Mouse (Mus musculus): Measurements from ENCODE around the gene Akr7a5. TPM values are rescaled to one million over a fixed set of nuclear protein-coding genes. Genes with fewer than 3 reads are reported as not detected.
A peak's percentile ranks its signal among the peaks of the same experiment; 100 is the strongest.

Akr7a5 gene
- polyA plus RNA-seq (2016; fragmentation: Nextera tagmentation; extraction: Ambion mirVana): 60.1 and 72.5 TPM in 2 replicates

- under 1% methylated on average over 63 of the region's 63 CpGs for WGBS
These were observed at the start of gene Akr7a5, which contains the start of gene Pqlc2 for GRCm38 (mm10) chr4:139310171-139310898. TSS of gene Akr7a5 (plus strand) at chr4:139310744. TSS of gene Pqlc2 (minus strand) at chr4:139310708.

GRCm38 (mm10) chr4:139262981-139263380 is 47.6 kb upstream of the Akr7a5 start:
- no peaks in the 10 kb centered on the region for H3K9me3 ChIP-seq
- 93% methylated on average over 6 of the region's 6 CpGs for WGBS
- peaks cover 90% of the 10 kb centered on the region for H3K36me3 ChIP-seq
- no peaks in the 10 kb centered on the region for H3K27me3 ChIP-seq (ENCODE audit: insufficient read depth, poor library complexity, severe bottlenecking)
- no peak overlapping the region for H3K27ac ChIP-seq
- no peak for DNase-seq (ENCODE audit: low spot score)
- H3K4me1 ChIP-seq: peaks cover 26% of the 10 kb centered on the region
- H3K4me3 ChIP-seq: no peak overlapping the region

More at GRCm38 (mm10) chr4:139310171-139310898, at the start of gene Akr7a5, which contains the start of gene Pqlc2:
- peaks cover 13% of the 10 kb centered on the region for H3K36me3 ChIP-seq
- DNase-seq (ENCODE audit: low spot score): peak; percentile 96
- H3K4me1 ChIP-seq: peaks cover 32% of the 10 kb centered on the region
- H3K4me3 ChIP-seq: peak within 1 kb of the TSS; percentile 87
- H3K27me3 ChIP-seq (ENCODE audit: insufficient read depth, poor library complexity, severe bottlenecking): peaks cover 15% of the 10 kb centered on the region; the same call in 1 of the 2 replicates
- peak within 1 kb of the TSS; percentile 91 for H3K27ac ChIP-seq
- no peaks in the 10 kb centered on the region for H3K9me3 ChIP-seq

DNA sequence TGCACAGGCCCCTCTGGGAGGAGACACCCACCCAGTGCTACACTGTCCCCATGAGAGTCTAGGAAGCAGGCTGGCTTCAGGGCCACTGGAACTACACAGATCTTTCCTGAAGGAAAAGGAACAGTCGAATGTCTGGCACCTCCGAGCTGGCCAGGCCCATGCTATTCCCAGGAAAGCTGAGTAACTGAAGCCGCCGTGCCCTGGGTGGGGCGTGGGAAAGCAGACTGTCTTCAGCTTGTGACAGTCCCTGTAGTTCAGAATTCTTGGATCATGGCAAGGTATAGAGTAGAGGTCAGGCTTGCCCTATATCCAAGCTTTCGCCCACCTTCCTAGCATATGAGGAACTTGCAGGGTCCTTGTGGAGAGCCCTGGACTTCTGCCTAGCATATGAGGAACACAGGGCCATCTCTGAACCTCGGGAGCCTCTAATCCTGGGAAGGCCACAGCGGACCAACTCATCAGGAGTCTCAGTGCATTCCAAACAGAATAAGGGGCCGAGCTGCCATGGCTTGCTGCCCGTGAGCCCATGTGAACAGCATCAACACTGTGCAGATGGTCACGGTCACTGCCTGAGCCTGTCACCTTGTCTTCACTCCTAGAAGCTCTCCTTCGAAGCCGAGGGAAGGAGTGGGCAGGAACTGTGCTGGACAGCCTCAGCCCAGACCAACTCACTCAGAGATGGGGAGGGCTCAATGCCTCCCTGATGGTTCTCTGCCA is 44.6 kb upstream of the Akr7a5 start:
- H3K4me1 ChIP-seq: peaks cover 25% of the 10 kb centered on the region
- no peak overlapping the region for H3K4me3 ChIP-seq
- no peaks in the 10 kb centered on the region for H3K27me3 ChIP-seq (ENCODE audit: insufficient read depth, poor library complexity, severe bottlenecking)
- peaks cover 80% of the 10 kb centered on the region for H3K36me3 ChIP-seq
- 89% methylated on average over 13 of the region's 13 CpGs for WGBS
- DNase-seq (ENCODE audit: low spot score): no peak
- H3K9me3 ChIP-seq: no peaks in the 10 kb centered on the region
- peak overlapping the region; percentile 31; the same call in 1 of the 2 replicates for H3K27ac ChIP-seq

GRCm38 (mm10) chr4:139266500-139266865 is 44.1 kb upstream of the Akr7a5 start:
- Histone ChIP-seq H3K27ac (no peak overlapping the region), H3K4me1 (peaks cover 25% of the 10 kb centered on the region), H3K36me3 (peaks cover 74% of the 10 kb centered on the region), H3K9me3 (no peaks in the 10 kb centered on the region), H3K4me3 (no peak overlapping the region), H3K27me3 (ENCODE audit: insufficient read depth, poor library complexity, severe bottlenecking) (no peaks in the 10 kb centered on the region)
- WGBS: 81% methylated on average over 7 of the region's 7 CpGs
- no peak for DNase-seq (ENCODE audit: low spot score)

DNA sequence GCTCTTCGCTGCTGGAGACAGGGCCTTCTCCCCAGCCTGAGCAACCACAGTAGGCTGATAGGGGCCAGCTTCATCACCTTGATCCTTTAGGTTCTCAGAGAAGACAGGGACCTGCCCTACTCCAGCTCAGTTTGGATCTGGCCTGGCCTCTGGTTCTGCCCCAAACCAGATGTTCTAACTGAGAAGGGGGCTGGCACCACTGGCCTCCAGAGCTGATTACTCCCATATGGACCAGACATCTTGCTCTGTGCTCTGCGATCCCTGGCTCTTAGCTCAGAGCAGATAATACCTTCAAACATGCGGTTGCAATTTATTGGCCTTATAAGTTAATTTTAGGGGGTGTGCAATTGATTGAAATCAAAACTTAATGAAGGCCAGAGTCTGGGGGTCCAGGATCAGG is 43.2 kb upstream of the Akr7a5 start:
- Histone ChIP-seq H3K4me1 (peaks cover 31% of the 10 kb centered on the region), H3K9me3 (no peaks in the 10 kb centered on the region), H3K36me3 (peaks cover 72% of the 10 kb centered on the region), H3K4me3 (no peak overlapping the region), H3K27ac (0 out of 2 replicates have a peak overlapping the region, but pooled peaks have one; percentile 19), H3K27me3 (ENCODE audit: insufficient read depth, poor library complexity, severe bottlenecking) (no peaks in the 10 kb centered on the region)
- no peak for DNase-seq (ENCODE audit: low spot score)
- 75% methylated on average over 3 of the region's 3 CpGs for WGBS

GRCm38 (mm10) chr4:139268242-139268641 is 42.3 kb upstream of the Akr7a5 start:
- H3K36me3 ChIP-seq: peaks cover 72% of the 10 kb centered on the region

DNA sequence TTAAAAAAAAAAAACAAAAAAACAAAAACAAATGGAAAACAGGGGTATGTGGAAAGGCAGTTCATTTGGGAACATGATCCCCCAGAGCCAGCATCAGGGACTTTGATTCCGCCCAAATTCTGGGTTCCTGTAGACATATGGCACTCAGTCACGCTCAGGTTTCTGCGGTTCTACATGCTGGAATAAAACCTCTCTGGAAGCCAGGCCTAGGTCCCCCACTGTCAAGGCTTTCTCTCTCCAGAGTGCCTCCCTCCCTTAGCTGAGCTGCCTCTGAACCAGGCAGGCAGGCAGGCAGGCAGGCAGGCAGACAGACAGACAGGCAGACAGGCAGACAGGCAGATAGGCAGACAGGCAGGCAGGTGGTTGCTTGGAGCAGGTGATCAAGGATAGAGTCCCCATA is 40.4 kb upstream of the Akr7a5 start:
- H3K27ac ChIP-seq: no peak overlapping the region
- 90% methylated on average over 3 of the region's 3 CpGs for WGBS
- no peak for DNase-seq (ENCODE audit: low spot score)
- no peak overlapping the region for H3K4me3 ChIP-seq
- peaks cover 71% of the 10 kb centered on the region for H3K36me3 ChIP-seq
- peaks cover 35% of the 10 kb centered on the region for H3K4me1 ChIP-seq
- H3K9me3 ChIP-seq: no peaks in the 10 kb centered on the region
- no peaks in the 10 kb centered on the region for H3K27me3 ChIP-seq (ENCODE audit: insufficient read depth, poor library complexity, severe bottlenecking)

More at GRCm38 (mm10) chr4:139268242-139268641, 42.3 kb upstream of the Akr7a5 start:
- no peak overlapping the region for H3K4me3 ChIP-seq
- DNase-seq (ENCODE audit: low spot score): no peak
- H3K4me1 ChIP-seq: peaks cover 35% of the 10 kb centered on the region
- no peaks in the 10 kb centered on the region for H3K27me3 ChIP-seq (ENCODE audit: insufficient read depth, poor library complexity, severe bottlenecking)
- H3K27ac ChIP-seq: no peak overlapping the region
- H3K9me3 ChIP-seq: no peaks in the 10 kb centered on the region
- WGBS: 88% methylated on average over 1 of the region's 1 CpGs

GRCm38 (mm10) chr4:139271562-139271961 is 39.0 kb upstream of the Akr7a5 start:
- 90% methylated on average over 9 of the region's 9 CpGs for WGBS
- DNase-seq (ENCODE audit: low spot score): no peak
- Histone ChIP-seq H3K36me3 (peaks cover 61% of the 10 kb centered on the region), H3K9me3 (no peaks in the 10 kb centered on the region), H3K4me3 (no peak overlapping the region), H3K27ac (no peak overlapping the region), H3K4me1 (peaks cover 27% of the 10 kb centered on the region), H3K27me3 (ENCODE audit: insufficient read depth, poor library complexity, severe bottlenecking) (no peaks in the 10 kb centered on the region)

DNA sequence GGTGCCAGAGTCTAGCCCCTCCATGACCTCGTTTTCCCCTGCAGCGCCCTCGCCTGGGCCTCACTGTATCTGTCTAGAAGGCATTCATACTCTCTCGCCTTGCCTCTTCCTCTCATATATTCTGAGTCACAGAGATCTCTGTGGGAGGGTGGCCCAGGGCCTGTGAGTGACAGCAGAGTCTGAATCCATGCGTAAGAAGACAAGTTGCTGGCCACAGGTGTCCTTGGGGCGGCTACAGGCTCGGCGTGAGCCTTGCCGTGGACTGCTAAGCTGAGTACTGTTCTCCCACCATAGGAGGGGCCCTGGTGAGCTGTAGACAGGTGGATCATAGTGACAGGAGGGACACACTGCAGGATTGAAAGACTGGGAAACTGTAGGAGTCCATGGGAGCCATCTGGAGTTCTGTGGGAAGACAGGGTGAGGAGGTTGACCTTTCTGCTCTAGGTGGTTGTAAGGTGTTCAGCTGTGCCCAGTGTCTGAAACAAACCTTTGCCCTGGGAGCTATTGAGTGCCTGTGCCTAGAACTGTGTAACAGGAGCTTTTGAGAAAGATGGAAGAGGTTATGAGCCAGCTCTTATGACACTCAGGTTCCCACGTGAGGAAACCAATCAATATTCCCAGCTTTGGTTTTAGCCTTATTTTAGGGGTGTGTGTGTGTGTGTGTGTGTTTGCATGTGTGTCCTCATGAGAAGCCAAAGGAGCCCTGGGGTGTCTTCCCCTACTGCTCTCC is 37.4 kb upstream of the Akr7a5 start:
- Histone ChIP-seq H3K27ac (no peak overlapping the region), H3K9me3 (no peaks in the 10 kb centered on the region), H3K27me3 (ENCODE audit: insufficient read depth, poor library complexity, severe bottlenecking) (no peaks in the 10 kb centered on the region), H3K4me1 (peaks cover 30% of the 10 kb centered on the region; the same call in 1 of the 2 replicates), H3K36me3 (peaks cover 65% of the 10 kb centered on the region), H3K4me3 (no peak overlapping the region)
- WGBS: 91% methylated on average over 10 of the region's 10 CpGs
- no peak for DNase-seq (ENCODE audit: low spot score)

GRCm38 (mm10) chr4:139274573-139274972 is 36.0 kb upstream of the Akr7a5 start:
- H3K36me3 ChIP-seq: peaks cover 58% of the 10 kb centered on the region
- H3K9me3 ChIP-seq: no peaks in the 10 kb centered on the region
- H3K27ac ChIP-seq: no peak overlapping the region
- WGBS: 89% methylated on average over 7 of the region's 7 CpGs
- H3K4me1 ChIP-seq: peaks cover 29% of the 10 kb centered on the region; the same call in 1 of the 2 replicates
- no peak for DNase-seq (ENCODE audit: low spot score)
- no peak overlapping the region for H3K4me3 ChIP-seq
- no peaks in the 10 kb centered on the region for H3K27me3 ChIP-seq (ENCODE audit: insufficient read depth, poor library complexity, severe bottlenecking)

DNA sequence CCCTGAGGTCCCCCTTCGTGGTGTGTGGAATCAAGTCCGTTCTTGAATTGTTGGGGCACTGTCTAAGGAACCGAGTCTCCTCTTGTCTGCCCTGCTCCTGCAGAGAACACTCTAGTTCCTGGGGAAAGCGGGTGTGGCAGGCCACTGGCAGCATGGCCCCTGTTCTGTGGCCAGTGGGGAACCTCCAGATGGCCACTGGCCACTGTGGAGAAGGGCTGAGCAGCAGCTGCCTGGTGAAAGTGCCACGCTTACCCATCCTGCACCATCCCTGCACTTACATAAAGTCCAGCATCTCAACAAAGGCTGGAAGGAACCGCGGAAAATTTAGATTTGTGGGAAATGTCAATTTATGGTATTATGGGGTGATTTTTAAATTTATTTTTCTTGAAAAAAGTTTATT is 34.1 kb upstream of the Akr7a5 start:
- Histone ChIP-seq H3K27ac (no peak overlapping the region), H3K4me1 (peaks cover 29% of the 10 kb centered on the region; the same call in 1 of the 2 replicates), H3K36me3 (peaks cover 73% of the 10 kb centered on the region), H3K9me3 (no peaks in the 10 kb centered on the region), H3K4me3 (no peak overlapping the region), H3K27me3 (ENCODE audit: insufficient read depth, poor library complexity, severe bottlenecking) (no peaks in the 10 kb centered on the region)
- 91% methylated on average over 7 of the region's 7 CpGs for WGBS
- DNase-seq (ENCODE audit: low spot score): no peak

DNA sequence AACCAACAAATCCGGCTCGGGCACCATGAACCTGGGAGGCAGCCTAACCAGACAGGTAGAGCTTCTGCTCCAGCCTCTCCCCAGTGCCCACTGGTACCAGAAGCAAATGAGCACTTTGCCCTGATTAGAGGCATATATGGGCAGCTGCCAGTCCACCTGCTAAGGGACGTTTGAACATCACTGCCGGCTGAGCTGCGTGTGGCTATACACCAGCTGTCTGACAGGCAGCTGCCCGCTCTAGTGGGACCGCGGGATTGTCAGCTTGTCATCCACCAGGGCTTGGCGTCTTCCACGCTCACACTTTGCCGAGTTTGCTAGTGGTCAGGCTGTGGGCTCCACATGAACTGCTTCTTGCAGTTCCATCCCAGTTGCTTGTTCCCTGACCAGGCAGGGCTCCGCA is 30.0 kb upstream of the Akr7a5 start:
- no peaks in the 10 kb centered on the region for H3K9me3 ChIP-seq
- H3K4me3 ChIP-seq: no peak overlapping the region
- peaks cover 74% of the 10 kb centered on the region for H3K36me3 ChIP-seq
- WGBS: 95% methylated on average over 12 of the region's 12 CpGs
- H3K4me1 ChIP-seq: peaks cover 26% of the 10 kb centered on the region; the same call in 1 of the 2 replicates
- H3K27ac ChIP-seq: no peak overlapping the region
- DNase-seq (ENCODE audit: low spot score): no peak
- no peaks in the 10 kb centered on the region for H3K27me3 ChIP-seq (ENCODE audit: insufficient read depth, poor library complexity, severe bottlenecking)

Measured in heart, embryonic 10.5 days (tissue).